Mouse (Mus musculus): Measurements from ENCODE around the gene Rnpc3.

The Rnpc3 gene

DNA sequence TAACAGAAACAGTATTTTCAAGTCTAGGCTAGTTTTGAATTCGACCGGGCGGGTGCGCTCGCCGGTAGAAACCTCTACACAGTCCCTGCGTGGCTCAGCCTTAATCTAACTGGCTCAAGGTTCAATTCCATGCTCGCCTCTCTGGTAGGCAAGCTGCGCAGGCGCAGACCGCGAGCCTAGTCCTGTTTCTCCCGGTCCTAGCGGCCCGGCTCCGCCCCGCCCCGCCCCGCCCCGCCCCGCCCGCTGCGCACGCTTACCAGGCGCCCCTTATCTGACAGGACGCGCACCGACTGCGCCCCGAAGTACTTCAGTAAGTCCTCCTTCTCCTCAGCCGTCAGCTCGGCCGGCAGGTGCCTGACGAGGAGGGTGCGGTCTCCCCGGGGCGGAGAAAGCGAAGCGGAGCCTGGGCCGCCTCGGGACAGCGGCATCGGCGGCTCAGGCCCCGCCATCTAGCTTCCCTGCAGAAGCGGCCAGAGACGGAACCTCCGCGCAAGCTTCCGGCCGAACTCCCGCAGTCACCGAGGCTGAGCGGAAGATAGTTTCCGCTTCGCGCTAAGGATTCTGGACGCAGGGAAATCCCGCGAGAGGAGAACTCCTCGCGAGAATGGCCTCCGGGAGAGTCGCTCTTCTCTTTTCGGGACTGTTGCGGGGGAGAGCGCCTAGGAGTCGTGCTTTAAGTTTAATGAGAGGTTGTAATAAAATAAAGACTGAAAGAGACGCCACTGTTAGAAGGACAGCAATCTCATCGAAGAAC, at the start of gene Rnpc3:
Gene Rnpc3 (minus strand): TSS at position 544 of the 754 bp plus-strand sequence.
- peak; percentile 99 for DNase-seq (ENCODE audit: low spot score)

DNA sequence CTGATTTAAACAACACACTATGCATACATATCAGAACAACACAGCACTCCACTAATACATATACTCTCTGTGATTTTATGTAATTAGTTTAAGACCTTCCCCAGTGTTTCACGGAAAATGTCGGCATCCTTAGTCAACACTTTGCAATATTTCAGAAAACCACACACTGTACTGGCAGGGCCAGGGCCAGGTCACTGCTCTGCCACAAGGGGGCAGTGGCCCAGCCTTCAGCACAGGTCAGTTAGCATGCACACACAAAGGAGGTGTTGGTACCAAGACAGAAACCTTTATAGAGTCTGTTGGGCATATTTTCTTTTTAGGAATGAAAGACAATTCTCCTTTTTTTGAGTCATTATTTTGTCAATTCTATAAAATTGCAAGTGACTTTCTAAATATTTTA, 27.0 kb upstream of the Rnpc3 start:
- DNase-seq (ENCODE audit: low spot score): peak; percentile 56

DNA sequence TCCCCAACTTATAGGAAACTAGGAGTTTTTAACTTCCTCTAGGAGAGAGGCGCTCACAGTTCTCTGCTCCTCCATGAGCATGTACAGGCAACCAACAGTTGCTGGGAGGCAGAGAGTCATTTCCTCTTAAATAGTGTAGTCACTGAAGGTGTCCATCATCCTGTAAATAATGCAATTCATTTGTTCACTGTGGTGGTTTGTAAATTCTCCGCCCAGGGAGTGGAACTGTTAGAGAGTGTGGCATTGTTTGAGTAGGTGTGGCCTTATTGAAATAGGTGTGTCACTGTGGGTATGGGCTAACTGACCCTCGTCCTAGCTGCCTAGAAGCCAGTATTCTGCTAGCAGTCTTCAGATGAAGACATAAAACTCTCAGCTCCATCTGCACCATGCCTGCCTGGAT, 24.4 kb upstream of the Rnpc3 start:
- no peak for DNase-seq (ENCODE audit: low spot score)

DNA sequence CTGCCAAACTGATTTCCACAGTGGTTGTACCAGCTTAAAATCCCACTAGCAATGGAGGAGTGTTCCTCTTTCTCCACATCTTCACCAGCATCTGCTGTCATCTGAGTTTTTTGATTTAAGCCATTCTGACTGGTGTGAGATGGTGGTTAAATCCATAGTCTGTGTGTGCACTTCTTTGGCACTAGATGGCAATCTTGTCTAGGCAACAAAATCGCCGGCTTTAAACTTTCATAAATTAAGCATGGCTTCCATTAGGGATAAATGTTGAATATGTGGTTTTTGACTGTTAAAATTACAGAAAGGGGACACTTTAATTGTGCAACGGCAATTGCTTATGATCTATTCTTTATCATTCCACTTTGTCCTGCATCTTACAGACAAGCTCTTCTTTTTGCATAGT, 21.4 kb upstream of the Rnpc3 start:
- DNase-seq (ENCODE audit: low spot score): peak; percentile 49

DNA sequence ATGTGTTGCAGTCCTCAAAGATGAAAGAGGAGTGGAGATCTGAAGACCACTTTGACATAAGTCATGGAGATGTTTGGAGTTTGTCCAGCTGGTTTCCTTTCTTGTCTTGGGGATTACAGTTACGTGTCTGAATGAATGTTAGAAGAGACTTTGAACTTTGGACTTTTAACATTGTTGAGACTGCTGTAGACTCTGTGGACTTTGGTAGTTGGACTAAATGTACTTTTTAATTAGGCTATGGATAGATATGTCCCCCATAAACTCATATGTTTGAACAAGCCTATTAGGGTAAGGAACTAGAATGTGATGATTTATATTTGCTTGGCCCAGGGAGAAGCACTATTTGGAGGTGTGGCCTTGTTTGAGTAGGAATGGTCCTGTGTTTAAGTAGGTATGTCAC, 9.6 kb upstream of the Rnpc3 start:
- DNase-seq (ENCODE audit: low spot score): no peak

DNA sequence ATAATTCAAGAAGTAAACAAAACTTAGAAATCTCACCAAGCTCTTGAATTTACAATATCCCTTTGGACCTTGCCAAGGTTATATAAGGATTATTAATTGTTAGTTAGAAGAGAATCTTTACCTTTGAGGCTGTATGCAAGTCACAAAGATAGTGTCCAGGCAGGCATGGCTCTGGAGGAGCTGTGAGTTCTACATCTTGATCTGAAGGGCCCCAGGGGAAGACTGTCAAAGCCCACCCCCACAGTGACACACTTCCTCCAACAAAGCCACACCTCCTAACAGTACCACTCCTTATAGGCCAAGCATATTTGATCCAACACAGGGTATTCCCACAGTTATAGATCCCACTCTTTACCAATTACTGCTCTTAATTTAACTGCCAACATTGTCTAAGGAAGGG, 4.3 kb upstream of the Rnpc3 start:
- no peak for DNase-seq (ENCODE audit: low spot score)

DNA sequence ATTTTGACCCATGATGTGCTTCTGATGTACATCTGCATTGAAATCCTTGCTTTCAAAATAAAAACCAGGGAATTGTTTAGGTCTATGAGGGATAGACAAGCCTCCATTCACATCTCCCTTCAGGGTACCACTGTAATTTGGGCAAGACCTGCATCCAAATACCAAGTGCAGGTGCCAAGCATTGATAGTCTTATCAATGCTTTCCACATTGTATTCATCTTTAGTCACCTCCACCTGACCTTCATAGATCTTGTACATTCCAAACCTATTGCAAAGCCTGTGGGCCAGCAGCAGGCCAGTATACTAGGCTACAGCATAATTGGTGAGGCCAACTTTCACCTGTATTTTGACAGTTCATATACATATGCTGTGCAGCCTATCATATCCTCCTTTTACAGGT, 1.7 kb upstream of the Rnpc3 start:
- DNase-seq (ENCODE audit: low spot score): no peak

DNA sequence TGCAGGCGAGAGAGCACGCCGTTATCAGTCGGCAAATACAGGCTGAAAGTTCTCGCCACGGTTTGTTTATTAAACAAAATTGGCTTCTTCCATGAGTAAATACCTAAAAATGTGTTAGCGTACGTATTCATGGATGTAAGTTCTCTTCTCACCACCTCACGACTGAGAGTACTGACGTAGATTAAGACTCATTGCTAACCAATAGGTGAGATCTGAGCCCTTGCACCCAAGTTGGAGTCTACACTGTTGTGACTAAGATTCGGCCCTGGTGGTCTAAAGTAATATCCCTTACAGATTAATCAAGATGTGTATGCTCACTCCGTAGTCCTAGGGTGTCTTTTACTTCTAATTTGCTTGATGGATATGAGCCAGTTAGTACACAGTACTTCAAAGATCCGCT, 615 bp upstream of the Rnpc3 start:
- peak; percentile 61 for DNase-seq (ENCODE audit: low spot score)

DNA sequence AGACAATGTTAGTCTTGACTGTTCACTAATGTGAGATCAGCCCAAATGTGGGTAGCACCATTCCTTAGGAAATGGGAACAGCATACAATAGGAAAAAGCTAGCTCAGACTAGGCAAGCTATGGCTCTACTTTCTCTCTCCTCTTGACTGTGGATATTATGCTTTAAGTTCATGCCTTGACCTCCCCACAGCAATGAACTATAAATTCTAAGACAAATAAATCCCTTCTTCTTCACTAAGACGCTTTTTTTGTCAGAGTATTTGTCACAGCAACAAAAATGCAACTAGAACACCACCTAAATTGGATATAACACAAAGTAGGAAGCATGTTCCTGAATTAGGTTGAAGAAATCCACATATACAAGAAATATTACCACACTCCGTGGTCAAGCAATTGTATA, 23.4 kb downstream of the Rnpc3 start, which contains the start of gene Amy1:
Gene Amy1 (minus strand): TSS at position 101 of the 400 bp plus-strand sequence.
- no peak for DNase-seq (ENCODE audit: low spot score)

DNA sequence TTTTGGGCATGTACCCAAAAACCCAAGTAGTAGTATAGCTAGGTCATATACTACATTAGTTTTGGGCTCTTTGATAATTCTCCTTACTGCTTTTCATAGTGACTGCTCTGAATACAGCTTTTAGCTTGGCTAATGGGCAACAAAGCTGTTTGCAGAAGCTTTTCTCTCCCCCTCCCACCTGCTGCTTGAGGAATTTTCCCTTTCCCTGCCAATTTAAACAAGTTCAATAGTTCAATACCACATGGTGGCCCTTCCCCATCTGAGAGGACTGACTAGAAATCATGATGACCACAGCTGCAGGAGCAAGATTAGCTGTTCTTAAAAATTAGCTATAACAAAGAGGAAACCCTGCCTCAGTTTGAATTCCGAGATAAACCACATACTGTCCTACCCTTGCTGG, 39.1 kb downstream of the Rnpc3 start:
- peak; percentile 18 for DNase-seq (ENCODE audit: low spot score)

DNA sequence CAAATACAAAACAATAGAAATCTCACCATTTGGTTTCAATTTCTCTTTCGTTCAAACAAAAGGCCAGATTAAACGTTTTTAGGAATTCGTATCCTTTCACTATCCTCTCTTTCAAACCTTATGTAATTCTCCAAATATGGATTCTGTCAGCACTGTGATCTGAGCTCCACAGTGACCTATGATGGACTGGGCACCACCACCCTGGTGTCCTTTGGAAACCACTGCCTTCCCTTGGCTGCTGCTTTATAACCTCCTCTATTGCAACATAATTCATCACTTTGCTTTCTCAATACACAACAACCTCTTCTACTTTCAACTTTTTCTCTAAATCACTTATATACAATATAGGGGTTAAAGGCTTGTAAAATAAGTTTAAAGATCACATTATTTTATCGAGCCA, 55.4 kb downstream of the Rnpc3 start:
- DNase-seq (ENCODE audit: low spot score): no peak

DNA sequence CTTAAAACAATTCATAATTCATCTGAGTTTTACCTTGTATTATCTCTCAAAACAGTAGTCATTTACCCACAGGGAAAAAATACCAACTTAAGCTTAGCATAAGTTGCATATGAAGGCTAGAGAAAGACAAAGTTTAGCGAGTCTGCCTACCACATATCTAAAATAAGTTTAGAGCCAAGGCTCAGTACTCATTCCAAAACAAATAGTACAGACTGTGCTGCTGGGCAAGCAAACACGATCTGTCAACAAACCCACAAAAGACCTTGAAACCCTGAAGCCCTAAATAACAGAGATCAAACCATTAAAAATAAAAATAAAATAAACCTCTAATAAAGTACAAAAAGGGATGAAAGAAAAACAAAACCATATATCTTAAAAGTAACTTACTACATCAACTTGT, 55.8 kb downstream of the Rnpc3 start:
- DNase-seq (ENCODE audit: low spot score): no peak

DNA sequence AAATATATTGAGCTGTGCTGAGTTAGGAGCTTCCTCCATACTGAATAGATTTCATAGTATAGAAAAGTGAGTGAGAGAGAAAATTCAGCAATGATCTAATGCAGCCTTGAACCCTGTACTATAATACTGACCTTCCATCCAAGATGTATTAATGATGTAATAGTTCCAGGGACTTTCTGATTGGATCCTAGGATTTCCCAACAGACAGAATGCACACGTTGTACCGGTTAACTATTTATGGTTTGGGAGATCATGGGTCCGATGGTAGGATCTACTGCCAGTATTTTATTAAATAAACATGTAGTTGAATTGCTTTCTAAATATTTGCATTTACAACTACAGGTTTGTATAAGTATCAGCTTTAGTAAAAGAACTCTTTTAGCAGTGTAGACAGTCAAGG, 57.8 kb downstream of the Rnpc3 start:
- no peak for DNase-seq (ENCODE audit: low spot score)
